In genomic region chr19:53248023-53248494, GRCm38 (mm10) we compare ENCODE assay signal across 8 mouse cellular contexts.
DNase-seq lines count a peak whose midpoint lies in the region; ATAC-seq and TF ChIP-seq lines count a peak whose summit lies in the region.

No protein-coding gene starts in this region.

- H3K36me3 ChIP-seq in small intestine, adult 2 months (ENCODE audit: control insufficient read depth, insufficient read depth, low read length) = peaks cover 29% of the 10 kb centered on the region

- peaks cover 9% of the 10 kb centered on the region; the same call in 1 of the 2 replicates for H3K4me1 ChIP-seq in small intestine, adult 2 months (ENCODE audit: control insufficient read depth, insufficient read depth, insufficient read length, low read length)

- TF ChIP-seq POLR2A in small intestine, adult 2 months (IDR thresholded peaks at IDR 0.05; ENCODE audit: low read depth, low read length) = no peak

- DNase-seq in right cerebral cortex, adult 2 months (ENCODE audit: low spot score in 2 of 2) = peak; percentile 64 to 73
- no peak for DNase-seq in right cerebral cortex, postnatal 14 days
- DNase-seq in cerebellum, postnatal 14 days = peak; percentile 63 to 81
- DNase-seq in left cerebral cortex, postnatal 14 days (ENCODE audit: low spot score in 2 of 2) = peak; percentile 59 to 75
- peak; percentile 74 for DNase-seq in mesoderm, embryonic 11.5 days (ENCODE audit: low read depth, low spot score)

- peak; percentile 26 for ATAC-seq in granulocyte monocyte progenitor cell, adult 5-6 weeks (replicated peaks; ENCODE audit: poor library complexity, severe bottlenecking)
- ATAC-seq in inflammation-experienced regulatory T-cells, adult 6 months = peak; percentile 63

- peak; percentile 34; the same call in 1 of the 2 replicates for TF ChIP-seq CTCF in small intestine, adult 2 months (IDR thresholded peaks at IDR 0.05; ENCODE audit: extremely low read depth, insufficient read length, insufficient replicate concordance, low read depth, low read length)

- H3K27me3 ChIP-seq in small intestine, adult 2 months (ENCODE audit: control insufficient read depth, insufficient read depth, low read length) = no peaks in the 10 kb centered on the region

- H3K27ac ChIP-seq in small intestine, adult 2 months (ENCODE audit: insufficient read depth, low read depth, low read length) = no peak overlapping the region

- 18% methylated on average over 11 of the region's 11 CpGs for WGBS in small intestine, adult 2 months

- intact Hi-C loops in left cerebral cortex, postnatal 14 days (cut with DNase I) = loop anchor here (1.0 to 5.0 kb wide), 4 partner anchors 64 to 241 kb away; partner anchors contain the start of gene Mxi1

- H3K4me3 ChIP-seq in small intestine, adult 2 months (ENCODE audit: low read depth, low read length) = no peak overlapping the region
